Mouse (Mus musculus): ENCODE measurements around the gene Yipf4. TPM values are rescaled to one million over a fixed set of nuclear protein-coding genes. Genes with fewer than 3 reads are reported as not detected.

The Yipf4 gene
- 45.8 and 53.0 TPM in 2 replicates for polyA plus RNA-seq (2015; fragmentation: Nextera tagmentation; extraction: Ambion mirVana)

DNA sequence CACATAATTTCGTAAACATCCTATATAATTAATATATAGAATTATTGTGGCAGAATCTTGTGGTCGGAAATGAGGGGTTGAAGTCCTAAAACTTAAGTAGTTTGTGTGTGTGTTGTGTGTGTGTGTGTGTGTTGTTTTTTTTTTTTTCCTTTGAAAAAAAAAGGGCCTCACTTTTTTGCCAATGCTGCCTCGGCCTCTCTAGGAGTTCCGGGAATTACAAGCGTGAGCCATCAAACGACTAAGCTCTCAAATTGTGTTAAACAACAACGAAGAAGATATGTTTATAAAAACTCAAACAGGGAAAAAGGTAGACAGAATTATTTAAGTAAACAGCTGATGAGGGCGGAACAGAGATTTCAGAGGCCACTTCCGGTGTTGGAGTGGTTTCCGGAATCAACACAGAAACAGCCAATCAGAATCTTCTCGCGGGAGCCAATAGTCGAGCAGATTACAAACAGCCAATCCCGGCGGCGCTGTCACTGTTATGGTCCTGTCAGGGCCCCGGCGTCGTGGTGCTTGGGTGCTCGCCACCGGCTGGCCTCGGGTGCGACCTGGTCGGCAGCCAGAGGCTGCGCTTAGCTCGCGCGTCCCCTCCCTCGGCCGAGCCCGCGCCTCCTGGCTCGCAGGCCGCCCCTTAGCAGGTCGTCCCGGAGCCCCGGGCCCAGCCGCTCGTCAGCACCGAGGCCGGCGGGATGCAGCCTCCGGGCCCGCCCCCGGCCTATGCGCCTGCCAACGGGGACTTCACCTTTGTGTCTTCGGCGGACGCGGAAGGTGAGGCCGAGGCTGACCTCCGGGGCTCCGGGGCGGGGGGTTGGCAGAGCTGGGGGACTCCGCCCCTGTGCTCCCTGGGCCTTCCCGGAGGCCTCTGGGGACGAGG is at the start of gene Yipf4:
Gene Yipf4, plus strand, starts transcription at position 470 of the 877 bp plus-strand sequence.
- WGBS: 4% methylated on average over 53 of the region's 58 CpGs

DNA sequence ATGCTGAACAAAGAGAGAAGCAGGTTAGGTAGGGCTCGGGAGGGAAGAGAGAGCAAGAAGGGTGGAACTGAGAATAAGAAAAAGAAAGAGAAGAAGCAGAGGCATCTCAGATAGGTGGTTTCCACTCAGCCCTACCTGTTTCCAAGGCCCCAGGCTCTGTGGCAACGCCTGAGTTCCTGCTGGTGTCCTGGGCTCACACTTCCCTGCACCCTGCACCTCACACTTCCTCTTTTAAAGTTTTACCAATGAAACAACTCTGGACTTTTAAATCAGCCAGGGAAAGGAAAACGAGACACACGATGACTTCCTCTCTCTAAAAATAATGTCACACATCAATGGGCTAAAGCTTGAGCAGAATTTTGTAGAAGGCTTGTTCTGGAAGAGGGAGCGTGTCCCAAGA is 48.8 kb upstream of the Yipf4 start:
- ATAC-seq: no peak
- Histone ChIP-seq H3K4me1 (ENCODE audit: control insufficient read depth, insufficient read depth, low read length) (no peaks in the 10 kb centered on the region), H3K27ac (ENCODE audit: low read length) (no peak overlapping the region), H3K36me3 (ENCODE audit: control insufficient read depth, insufficient read depth, low read length) (no peaks in the 10 kb centered on the region), H3K9me3 (replicated peaks; ENCODE audit: control insufficient read depth, low read length, poor library complexity, severe bottlenecking) (no peaks in the 10 kb centered on the region), H3K9ac (ENCODE audit: low read depth, low read length) (no peak overlapping the region), H3K4me3 (ENCODE audit: low read depth, low read length) (no peak overlapping the region), H3K4me2 (ENCODE audit: low read length) (no peak overlapping the region), H3K27me3 (ENCODE audit: control insufficient read depth, insufficient read depth, low read depth, low read length) (no peaks in the 10 kb centered on the region)
- WGBS: 79% methylated on average over 5 of the region's 5 CpGs

More for the DNA sequence above, at the start of gene Yipf4:
- Histone ChIP-seq H3K4me3 (ENCODE audit: low read depth, low read length) (peak within 1 kb of the TSS; percentile 99), H3K4me2 (ENCODE audit: low read length) (peak within 1 kb of the TSS; percentile 65), H3K27me3 (ENCODE audit: control insufficient read depth, insufficient read depth, low read depth, low read length) (no peaks in the 10 kb centered on the region), H3K9me3 (replicated peaks; ENCODE audit: control insufficient read depth, low read length, poor library complexity, severe bottlenecking) (no peaks in the 10 kb centered on the region), H3K27ac (ENCODE audit: low read length) (peak within 1 kb of the TSS; percentile 80), H3K36me3 (ENCODE audit: control insufficient read depth, insufficient read depth, low read length) (peaks cover 7% of the 10 kb centered on the region), H3K9ac (ENCODE audit: low read depth, low read length) (peak within 1 kb of the TSS; percentile 94), H3K4me1 (ENCODE audit: control insufficient read depth, insufficient read depth, low read length) (peaks cover 11% of the 10 kb centered on the region)
- peak; percentile 100 for ATAC-seq

DNA sequence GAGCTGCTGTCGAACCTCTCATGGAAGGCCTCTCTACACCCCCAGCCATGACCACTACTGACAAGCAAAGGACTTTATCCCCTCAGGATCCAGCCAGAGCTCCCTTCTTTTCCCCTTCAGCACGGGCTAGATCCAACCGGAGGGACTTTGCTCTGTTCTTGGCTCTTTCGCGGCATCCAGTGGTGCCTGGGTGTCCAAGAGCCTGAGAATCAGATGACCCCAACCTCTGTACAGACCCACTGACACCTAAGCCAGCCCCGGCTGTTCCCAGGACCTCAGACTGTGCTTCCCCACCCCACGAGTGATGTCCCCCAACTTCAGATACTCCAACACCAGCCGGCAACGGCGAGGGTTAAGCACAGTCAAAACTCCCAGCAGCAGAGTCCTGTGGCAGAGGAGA is 39.5 kb upstream of the Yipf4 start:
- Histone ChIP-seq H3K27ac (ENCODE audit: low read length) (no peak overlapping the region), H3K36me3 (ENCODE audit: control insufficient read depth, insufficient read depth, low read length) (no peaks in the 10 kb centered on the region), H3K4me1 (ENCODE audit: control insufficient read depth, insufficient read depth, low read length) (no peaks in the 10 kb centered on the region), H3K9me3 (replicated peaks; ENCODE audit: control insufficient read depth, low read length, poor library complexity, severe bottlenecking) (no peaks in the 10 kb centered on the region), H3K4me3 (ENCODE audit: low read depth, low read length) (no peak overlapping the region), H3K4me2 (ENCODE audit: low read length) (no peak overlapping the region), H3K27me3 (ENCODE audit: control insufficient read depth, insufficient read depth, low read depth, low read length) (no peaks in the 10 kb centered on the region), H3K9ac (ENCODE audit: low read depth, low read length) (no peak overlapping the region)
- WGBS: 84% methylated on average over 10 of the region's 10 CpGs
- no peak for ATAC-seq

DNA sequence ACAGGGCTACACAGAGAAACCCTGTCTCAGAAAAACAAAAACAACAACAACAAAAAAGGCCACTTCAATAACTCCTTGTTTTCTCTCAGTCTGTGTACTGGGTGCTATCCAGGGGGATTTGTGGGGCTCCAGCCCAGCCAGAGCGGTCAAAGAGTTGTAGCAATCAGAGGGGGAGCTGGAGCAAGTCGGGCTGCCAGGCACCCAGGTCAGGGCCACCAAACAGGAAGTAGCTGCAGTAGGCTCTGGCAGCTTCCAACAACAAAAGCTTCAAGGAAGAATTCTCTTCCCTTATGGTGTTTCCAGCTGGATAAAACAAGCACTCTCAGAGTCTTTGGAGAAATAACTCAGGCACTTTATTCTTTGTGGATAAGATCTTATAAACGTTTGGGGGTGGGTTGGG is 35.4 kb upstream of the Yipf4 start:
- Histone ChIP-seq H3K4me2 (ENCODE audit: low read length) (no peak overlapping the region), H3K27ac (ENCODE audit: low read length) (no peak overlapping the region), H3K27me3 (ENCODE audit: control insufficient read depth, insufficient read depth, low read depth, low read length) (no peaks in the 10 kb centered on the region), H3K9ac (ENCODE audit: low read depth, low read length) (no peak overlapping the region), H3K4me1 (ENCODE audit: control insufficient read depth, insufficient read depth, low read length) (no peaks in the 10 kb centered on the region), H3K9me3 (replicated peaks; ENCODE audit: control insufficient read depth, low read length, poor library complexity, severe bottlenecking) (no peaks in the 10 kb centered on the region), H3K36me3 (ENCODE audit: control insufficient read depth, insufficient read depth, low read length) (no peaks in the 10 kb centered on the region), H3K4me3 (ENCODE audit: low read depth, low read length) (no peak overlapping the region)
- 76% methylated on average over 3 of the region's 3 CpGs for WGBS
- ATAC-seq: no peak

DNA sequence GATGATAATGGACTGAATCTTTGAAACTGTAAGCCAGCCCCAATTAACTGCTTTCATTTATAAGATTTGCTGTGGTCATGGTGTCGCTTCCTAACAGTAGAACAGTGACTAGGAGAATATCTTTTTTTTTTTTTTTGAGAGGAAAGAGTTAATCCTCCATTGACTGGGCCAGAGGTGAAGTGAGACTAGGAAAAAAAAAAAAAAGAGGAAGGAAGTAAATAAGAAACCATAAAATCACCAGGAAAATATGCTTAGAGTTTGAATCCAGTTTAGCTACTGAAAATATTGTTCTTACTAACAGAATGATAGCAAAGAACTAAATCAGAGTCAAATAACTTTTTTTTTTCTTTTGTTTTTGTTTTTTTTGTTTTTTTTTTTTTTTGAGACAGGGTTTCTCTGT is 34.6 kb upstream of the Yipf4 start:
- H3K9ac ChIP-seq (ENCODE audit: low read depth, low read length): no peak overlapping the region
- WGBS: 90% methylated on average over 1 of the region's 1 CpGs
- H3K27me3 ChIP-seq (ENCODE audit: control insufficient read depth, insufficient read depth, low read depth, low read length): no peaks in the 10 kb centered on the region
- ATAC-seq: no peak
- H3K36me3 ChIP-seq (ENCODE audit: control insufficient read depth, insufficient read depth, low read length): no peaks in the 10 kb centered on the region
- H3K27ac ChIP-seq (ENCODE audit: low read length): no peak overlapping the region
- H3K4me2 ChIP-seq (ENCODE audit: low read length): no peak overlapping the region
- no peaks in the 10 kb centered on the region for H3K4me1 ChIP-seq (ENCODE audit: control insufficient read depth, insufficient read depth, low read length)
- H3K9me3 ChIP-seq (replicated peaks; ENCODE audit: control insufficient read depth, low read length, poor library complexity, severe bottlenecking): no peaks in the 10 kb centered on the region
- H3K4me3 ChIP-seq (ENCODE audit: low read depth, low read length): no peak overlapping the region

DNA sequence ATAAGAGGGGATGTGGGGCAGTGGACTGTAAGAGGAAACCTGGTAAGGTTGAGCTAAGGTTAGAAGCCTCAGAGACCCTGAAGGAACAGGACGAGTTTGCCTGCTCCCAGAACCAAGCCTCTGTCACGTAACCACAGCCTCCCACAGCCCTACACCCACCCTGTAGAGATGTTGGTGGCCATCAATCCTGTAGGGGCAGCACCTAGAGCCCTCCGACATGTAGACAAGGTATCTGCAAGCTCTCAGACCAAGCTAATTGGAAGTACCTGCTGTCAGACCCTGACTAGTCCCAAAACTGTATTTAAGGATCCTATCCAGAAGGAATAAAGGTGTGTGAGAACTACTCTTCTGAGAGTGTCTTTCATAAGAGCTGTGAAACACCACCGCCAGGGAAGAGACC is 33.9 kb upstream of the Yipf4 start:
- H3K4me3 ChIP-seq (ENCODE audit: low read depth, low read length): no peak overlapping the region
- H3K27me3 ChIP-seq (ENCODE audit: control insufficient read depth, insufficient read depth, low read depth, low read length): no peaks in the 10 kb centered on the region
- no peaks in the 10 kb centered on the region for H3K36me3 ChIP-seq (ENCODE audit: control insufficient read depth, insufficient read depth, low read length)
- H3K27ac ChIP-seq (ENCODE audit: low read length): no peak overlapping the region
- 95% methylated on average over 4 of the region's 4 CpGs for WGBS
- H3K4me1 ChIP-seq (ENCODE audit: control insufficient read depth, insufficient read depth, low read length): no peaks in the 10 kb centered on the region
- H3K9ac ChIP-seq (ENCODE audit: low read depth, low read length): no peak overlapping the region
- no peaks in the 10 kb centered on the region for H3K9me3 ChIP-seq (replicated peaks; ENCODE audit: control insufficient read depth, low read length, poor library complexity, severe bottlenecking)
- no peak overlapping the region for H3K4me2 ChIP-seq (ENCODE audit: low read length)
- ATAC-seq: no peak

DNA sequence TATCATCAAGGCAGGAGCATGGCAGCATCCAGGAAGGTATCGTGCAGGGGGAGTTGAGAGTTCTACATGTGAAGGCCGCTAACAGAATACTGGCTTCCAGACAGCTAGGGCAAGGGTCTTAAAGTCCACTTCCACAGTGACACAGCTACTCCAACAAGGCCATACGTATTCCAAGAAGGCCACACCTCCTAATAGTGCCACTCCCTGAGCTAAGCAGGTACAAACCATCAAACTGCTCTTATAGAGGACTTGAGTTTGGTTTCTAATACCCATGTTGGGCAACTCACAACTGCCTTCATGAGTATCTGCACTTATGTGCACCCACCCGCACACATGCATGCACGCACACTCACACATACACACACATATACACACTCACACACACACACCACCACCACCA is 32.5 kb upstream of the Yipf4 start:
- WGBS: 89% methylated on average over 5 of the region's 5 CpGs
- Histone ChIP-seq H3K9me3 (replicated peaks; ENCODE audit: control insufficient read depth, low read length, poor library complexity, severe bottlenecking) (no peaks in the 10 kb centered on the region), H3K36me3 (ENCODE audit: control insufficient read depth, insufficient read depth, low read length) (no peaks in the 10 kb centered on the region), H3K4me3 (ENCODE audit: low read depth, low read length) (no peak overlapping the region), H3K27ac (ENCODE audit: low read length) (no peak overlapping the region), H3K4me2 (ENCODE audit: low read length) (no peak overlapping the region), H3K27me3 (ENCODE audit: control insufficient read depth, insufficient read depth, low read depth, low read length) (no peaks in the 10 kb centered on the region), H3K4me1 (ENCODE audit: control insufficient read depth, insufficient read depth, low read length) (no peaks in the 10 kb centered on the region), H3K9ac (ENCODE audit: low read depth, low read length) (no peak overlapping the region)
- no peak for ATAC-seq

DNA sequence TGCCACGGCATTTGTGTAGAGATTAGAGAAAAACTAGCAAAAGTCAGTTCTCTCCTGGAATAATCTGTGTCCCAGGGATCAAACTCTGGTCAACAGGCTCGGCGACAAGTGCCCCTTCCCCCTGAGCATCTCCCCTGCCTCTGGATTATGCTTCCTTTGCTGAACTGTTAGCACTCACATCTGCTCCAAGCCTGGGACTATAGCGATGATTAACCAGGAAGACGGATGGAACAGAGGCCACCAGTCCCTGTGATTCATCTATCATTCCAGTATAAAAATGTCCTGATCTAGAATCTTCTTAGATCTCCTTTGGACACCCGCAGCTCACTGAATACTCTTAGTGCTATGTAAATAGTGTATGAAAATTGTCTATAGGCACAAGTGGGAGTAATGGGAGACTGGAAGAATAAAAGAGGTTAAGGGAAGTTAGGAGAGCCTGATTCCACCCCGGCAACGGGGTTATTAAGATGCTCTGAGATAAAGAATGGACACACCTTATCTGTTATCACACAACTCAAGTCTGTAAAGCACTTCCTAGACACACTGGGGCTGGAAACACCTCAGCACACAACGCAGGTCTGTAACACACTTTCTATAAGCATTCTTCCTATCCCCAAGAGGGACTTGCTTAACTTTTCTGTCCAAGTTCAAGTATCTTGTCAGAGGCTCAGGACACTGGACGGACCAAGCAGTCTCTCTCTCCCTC is 31.2 kb upstream of the Yipf4 start:
- no peak overlapping the region for H3K4me3 ChIP-seq (ENCODE audit: low read depth, low read length)
- H3K27me3 ChIP-seq (ENCODE audit: control insufficient read depth, insufficient read depth, low read depth, low read length): no peaks in the 10 kb centered on the region
- no peaks in the 10 kb centered on the region for H3K36me3 ChIP-seq (ENCODE audit: control insufficient read depth, insufficient read depth, low read length)
- 82% methylated on average over 10 of the region's 10 CpGs for WGBS
- ATAC-seq: no peak
- H3K4me1 ChIP-seq (ENCODE audit: control insufficient read depth, insufficient read depth, low read length): no peaks in the 10 kb centered on the region
- no peaks in the 10 kb centered on the region for H3K9me3 ChIP-seq (replicated peaks; ENCODE audit: control insufficient read depth, low read length, poor library complexity, severe bottlenecking)
- no peak overlapping the region for H3K27ac ChIP-seq (ENCODE audit: low read length)
- no peak overlapping the region for H3K9ac ChIP-seq (ENCODE audit: low read depth, low read length)
- no peak overlapping the region for H3K4me2 ChIP-seq (ENCODE audit: low read length)
